Mouse (Mus musculus): ENCODE results near the gene Rnf123. TPM values are rescaled to one million over a fixed set of nuclear protein-coding genes. Genes with fewer than 3 reads are reported as not detected.

The Rnf123 gene
- total RNA-seq (2014; rRNA removed), result 32.0 and 35.8 TPM in 2 replicates
- polyA plus RNA-seq (2015; fragmentation: Nextera tagmentation; extraction: Ambion mirVana), result 25.4 and 37.0 TPM in 2 replicates

GRCm38 (mm10) chr9:108082988-108083431, at the start of gene Rnf123:
Gene Rnf123, minus strand, starts transcription at chr9:108083346.
- no peak for DNase-seq
- no peak for ATAC-seq
- no peak within 1 kb of the TSS for H3K27ac ChIP-seq (ENCODE audit: low read depth, low read length)
- 30% methylated on average over 12 of the region's 12 CpGs for WGBS
- no peak within 1 kb of the TSS for H3K9ac ChIP-seq
- no peak for TF ChIP-seq CTCF (IDR thresholded peaks at IDR 0.05; ENCODE audit: low read depth)
- H3K9me3 ChIP-seq (ENCODE audit: low read length), result no peaks in the 10 kb centered on the region
- H3K4me3 ChIP-seq (ENCODE audit: low read depth, low read length), result 0 out of 2 replicates have a peak within 1 kb of the TSS, but pooled peaks have one; percentile 12
- H3K36me3 ChIP-seq (ENCODE audit: insufficient read depth), result peaks cover 34% of the 10 kb centered on the region
- H3K27me3 ChIP-seq (ENCODE audit: insufficient read depth, low read length), result peaks cover 7% of the 10 kb centered on the region
- H3K4me1 ChIP-seq (ENCODE audit: insufficient read depth), result peaks cover 10% of the 10 kb centered on the region
- H3K4me2 ChIP-seq (ENCODE audit: low read depth), result peak within 1 kb of the TSS; percentile 29

DNA sequence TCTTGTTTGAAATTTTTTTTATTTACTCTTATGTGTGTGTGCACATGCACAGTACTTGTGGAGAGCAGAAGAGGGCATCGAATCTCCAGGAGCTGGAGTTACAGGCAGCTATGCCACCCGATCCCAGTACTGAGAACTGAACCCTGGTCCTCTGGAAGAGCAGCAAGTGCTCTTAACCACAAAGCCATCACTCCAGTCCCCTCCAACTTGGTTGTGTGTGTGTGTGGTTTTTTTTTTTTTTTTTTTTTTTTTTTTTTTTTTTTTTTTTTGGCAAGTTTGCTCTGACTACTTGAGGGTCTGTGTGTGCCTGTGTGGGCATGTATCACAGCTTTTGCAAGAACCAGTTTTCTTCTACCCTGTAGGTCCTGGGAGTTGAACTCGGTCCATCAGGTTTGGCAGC, 49.2 kb upstream of the Rnf123 start:
- Histone ChIP-seq H3K9ac (no peak overlapping the region), H3K4me1 (ENCODE audit: insufficient read depth) (no peaks in the 10 kb centered on the region), H3K4me2 (ENCODE audit: low read depth) (no peak overlapping the region), H3K27me3 (ENCODE audit: insufficient read depth, low read length) (no peaks in the 10 kb centered on the region), H3K4me3 (ENCODE audit: low read depth, low read length) (no peak overlapping the region), H3K27ac (ENCODE audit: low read depth, low read length) (no peak overlapping the region), H3K36me3 (ENCODE audit: insufficient read depth) (peaks cover 7% of the 10 kb centered on the region; the same call in 1 of the 2 replicates), H3K9me3 (ENCODE audit: low read length) (no peaks in the 10 kb centered on the region)
- no peak for ATAC-seq
- WGBS, result 85% methylated on average over 3 of the region's 3 CpGs
- DNase-seq, result no peak
- TF ChIP-seq CTCF (IDR thresholded peaks at IDR 0.05; ENCODE audit: low read depth), result no peak

GRCm38 (mm10) chr9:108131502-108131901, 48.4 kb upstream of the Rnf123 start:
- Histone ChIP-seq H3K9ac (no peak overlapping the region), H3K9me3 (ENCODE audit: low read length) (no peaks in the 10 kb centered on the region), H3K36me3 (ENCODE audit: insufficient read depth) (no peaks in the 10 kb centered on the region), H3K27me3 (ENCODE audit: insufficient read depth, low read length) (no peaks in the 10 kb centered on the region), H3K4me3 (ENCODE audit: low read depth, low read length) (no peak overlapping the region), H3K4me1 (ENCODE audit: insufficient read depth) (no peaks in the 10 kb centered on the region), H3K4me2 (ENCODE audit: low read depth) (no peak overlapping the region), H3K27ac (ENCODE audit: low read depth, low read length) (no peak overlapping the region)
- TF ChIP-seq CTCF (IDR thresholded peaks at IDR 0.05; ENCODE audit: low read depth), result no peak
- DNase-seq (no peak), ATAC-seq (no peak)
- 89% methylated on average over 5 of the region's 5 CpGs for WGBS

GRCm38 (mm10) chr9:108129042-108129948, 46.1 kb upstream of the Rnf123 start:
- TF ChIP-seq CTCF (IDR thresholded peaks at IDR 0.05; ENCODE audit: low read depth), result no peak
- H3K27me3 ChIP-seq (ENCODE audit: insufficient read depth, low read length), result no peaks in the 10 kb centered on the region
- H3K27ac ChIP-seq (ENCODE audit: low read depth, low read length), result no peak overlapping the region
- peaks cover 11% of the 10 kb centered on the region; the same call in 1 of the 2 replicates for H3K36me3 ChIP-seq (ENCODE audit: insufficient read depth)
- ATAC-seq (no peak), DNase-seq (no peak)
- WGBS, result 85% methylated on average over 13 of the region's 13 CpGs
- H3K4me2 ChIP-seq (ENCODE audit: low read depth), result no peak overlapping the region
- no peak overlapping the region for H3K9ac ChIP-seq
- H3K4me1 ChIP-seq (ENCODE audit: insufficient read depth), result no peaks in the 10 kb centered on the region
- H3K9me3 ChIP-seq (ENCODE audit: low read length), result no peaks in the 10 kb centered on the region
- H3K4me3 ChIP-seq (ENCODE audit: low read depth, low read length), result no peak overlapping the region

DNA sequence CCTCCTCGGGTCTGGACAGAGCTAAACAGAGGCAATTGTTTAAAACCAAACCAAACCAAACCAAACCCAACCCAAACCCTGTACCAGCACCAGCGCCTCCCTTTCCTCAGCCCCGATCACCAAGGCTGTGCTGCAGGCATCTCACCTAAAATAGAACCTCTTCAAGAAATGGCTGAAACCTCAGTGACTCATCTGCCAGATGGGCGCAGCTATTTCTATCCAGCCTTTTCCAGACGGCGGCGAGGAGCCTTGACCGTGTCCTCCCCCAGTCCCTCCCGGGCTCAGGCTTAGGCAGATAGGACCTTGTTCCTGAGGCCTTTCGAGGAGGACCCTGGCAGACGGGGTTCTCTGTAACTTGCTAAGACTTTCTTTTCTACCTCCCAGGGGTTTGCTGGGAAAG, 45.1 kb upstream of the Rnf123 start:
- H3K9me3 ChIP-seq (ENCODE audit: low read length), result no peaks in the 10 kb centered on the region
- H3K4me2 ChIP-seq (ENCODE audit: low read depth), result no peak overlapping the region
- H3K9ac ChIP-seq, result no peak overlapping the region
- H3K27me3 ChIP-seq (ENCODE audit: insufficient read depth, low read length), result no peaks in the 10 kb centered on the region
- no peak overlapping the region for H3K4me3 ChIP-seq (ENCODE audit: low read depth, low read length)
- TF ChIP-seq CTCF (IDR thresholded peaks at IDR 0.05; ENCODE audit: low read depth), result no peak
- H3K36me3 ChIP-seq (ENCODE audit: insufficient read depth), result peaks cover 11% of the 10 kb centered on the region; the same call in 1 of the 2 replicates
- no peak overlapping the region for H3K27ac ChIP-seq (ENCODE audit: low read depth, low read length)
- DNase-seq (no peak), ATAC-seq (no peak)
- WGBS, result 87% methylated on average over 11 of the region's 11 CpGs
- H3K4me1 ChIP-seq (ENCODE audit: insufficient read depth), result no peaks in the 10 kb centered on the region

GRCm38 (mm10) chr9:108126436-108127180, 43.5 kb upstream of the Rnf123 start:
- Histone ChIP-seq H3K4me1 (ENCODE audit: insufficient read depth) (no peaks in the 10 kb centered on the region), H3K36me3 (ENCODE audit: insufficient read depth) (peaks cover 11% of the 10 kb centered on the region; the same call in 1 of the 2 replicates), H3K4me2 (ENCODE audit: low read depth) (no peak overlapping the region), H3K9me3 (ENCODE audit: low read length) (no peaks in the 10 kb centered on the region), H3K4me3 (ENCODE audit: low read depth, low read length) (no peak overlapping the region), H3K9ac (no peak overlapping the region), H3K27ac (ENCODE audit: low read depth, low read length) (no peak overlapping the region), H3K27me3 (ENCODE audit: insufficient read depth, low read length) (no peaks in the 10 kb centered on the region)
- 85% methylated on average over 17 of the region's 17 CpGs for WGBS
- no peak for TF ChIP-seq CTCF (IDR thresholded peaks at IDR 0.05; ENCODE audit: low read depth)
- DNase-seq (no peak), ATAC-seq (no peak)

All from forebrain, postnatal 0 days (tissue).